Mouse (Mus musculus): ENCODE data around the gene Relch. TPM values are rescaled to one million over a fixed set of nuclear protein-coding genes. Genes with fewer than 3 reads are reported as not detected.

Relch gene
- total RNA-seq, 1 experiment, result 40.1 TPM

- no peak for DNase-seq (ENCODE audit: low read depth, low spot score)
These were observed 104.7 kb downstream of the Relch start for GRCm38 (mm10) chr1:105768397-105768796.

GRCm38 (mm10) chr1:105770685-105771084 lies 107.0 kb downstream of the Relch start:
- no peak for TF ChIP-seq HCFC1 (IDR thresholded peaks at IDR 0.05; ENCODE audit: borderline replicate concordance, insufficient read depth, low read length)
- TF ChIP-seq MAFK (IDR thresholded peaks at IDR 0.05; ENCODE audit: insufficient read depth, low read depth, low read length), result no peak
- no peak for TF ChIP-seq ZNF384 (IDR thresholded peaks at IDR 0.05; ENCODE audit: low read depth, low read length)
- no peak for TF ChIP-seq CHD2 (IDR thresholded peaks at IDR 0.05; ENCODE audit: low read depth, low read length)
- no peak for TF ChIP-seq ZC3H11A (IDR thresholded peaks at IDR 0.05; ENCODE audit: borderline replicate concordance, low read depth, low read length)
- H3K9ac ChIP-seq (ENCODE audit: insufficient read depth, low read depth, low read length, poor library complexity, severe bottlenecking), result no peak overlapping the region
- no peaks in the 10 kb centered on the region for H3K36me3 ChIP-seq (ENCODE audit: control insufficient read depth, insufficient read depth, low read length, poor library complexity, severe bottlenecking)
- no peaks in the 10 kb centered on the region for H3K4me1 ChIP-seq (ENCODE audit: control insufficient read depth in 2 of 2, insufficient read depth in 2 of 2, low read length in 2 of 2, poor library complexity in 1 of 2)
- H3K27ac ChIP-seq (ENCODE audit: insufficient read depth, low read depth, low read length, poor library complexity, severe bottlenecking), result no peak overlapping the region
- in situ Hi-C loops (cut with MboI; ENCODE audit: low sequenced_read_pairs in 2 of 2, unreplicated experiment in 2 of 2), result no loop called here
- no peaks in the 10 kb centered on the region for H3K9me3 ChIP-seq (ENCODE audit: control insufficient read depth, insufficient read depth, low read depth, low read length)
- no peak for DNase-seq (ENCODE audit: low read depth, low spot score)
- no peak overlapping the region for H3K4me3 ChIP-seq (ENCODE audit: insufficient read depth in 1 of 2, low read depth in 1 of 2, low read length in 2 of 2, poor library complexity in 1 of 2, severe bottlenecking in 1 of 2)

More at GRCm38 (mm10) chr1:105768397-105768796, 104.7 kb downstream of the Relch start:
- Histone ChIP-seq H3K36me3 (ENCODE audit: control insufficient read depth, insufficient read depth, low read length, poor library complexity, severe bottlenecking) (no peaks in the 10 kb centered on the region), H3K9ac (ENCODE audit: insufficient read depth, low read depth, low read length, poor library complexity, severe bottlenecking) (no peak overlapping the region), H3K4me3 (ENCODE audit: insufficient read depth in 1 of 2, low read depth in 1 of 2, low read length in 2 of 2, poor library complexity in 1 of 2, severe bottlenecking in 1 of 2) (no peak overlapping the region), H3K4me1 (ENCODE audit: control insufficient read depth in 2 of 2, insufficient read depth in 2 of 2, low read length in 2 of 2, poor library complexity in 1 of 2) (no peaks in the 10 kb centered on the region), H3K27ac (ENCODE audit: insufficient read depth, low read depth, low read length, poor library complexity, severe bottlenecking) (no peak overlapping the region), H3K9me3 (ENCODE audit: control insufficient read depth, insufficient read depth, low read depth, low read length) (0 out of 2 replicates have a peak, but pooled peaks cover 2% of the 10 kb centered on the region)
- in situ Hi-C loops (cut with MboI; ENCODE audit: low sequenced_read_pairs in 2 of 2, unreplicated experiment in 2 of 2), result no loop called here
- TF ChIP-seq HCFC1 (IDR thresholded peaks at IDR 0.05; ENCODE audit: borderline replicate concordance, insufficient read depth, low read length) (no peak), ZNF384 (IDR thresholded peaks at IDR 0.05; ENCODE audit: low read depth, low read length) (no peak), MAFK (IDR thresholded peaks at IDR 0.05; ENCODE audit: insufficient read depth, low read depth, low read length) (no peak), ZC3H11A (IDR thresholded peaks at IDR 0.05; ENCODE audit: borderline replicate concordance, low read depth, low read length) (no peak), CHD2 (IDR thresholded peaks at IDR 0.05; ENCODE audit: low read depth, low read length) (no peak)

- H3K9ac ChIP-seq (ENCODE audit: insufficient read depth, low read depth, low read length, poor library complexity, severe bottlenecking), result no peak overlapping the region
- no peaks in the 10 kb centered on the region for H3K36me3 ChIP-seq (ENCODE audit: control insufficient read depth, insufficient read depth, low read length, poor library complexity, severe bottlenecking)
- no peaks in the 10 kb centered on the region for H3K4me1 ChIP-seq (ENCODE audit: control insufficient read depth in 2 of 2, insufficient read depth in 2 of 2, low read length in 2 of 2, poor library complexity in 1 of 2)
- H3K9me3 ChIP-seq (ENCODE audit: control insufficient read depth, insufficient read depth, low read depth, low read length), result no peaks in the 10 kb centered on the region
- no peak for DNase-seq (ENCODE audit: low read depth, low spot score)
- no peak overlapping the region for H3K4me3 ChIP-seq (ENCODE audit: insufficient read depth in 1 of 2, low read depth in 1 of 2, low read length in 2 of 2, poor library complexity in 1 of 2, severe bottlenecking in 1 of 2)
- no peak overlapping the region for H3K27ac ChIP-seq (ENCODE audit: insufficient read depth, low read depth, low read length, poor library complexity, severe bottlenecking)
- TF ChIP-seq HCFC1 (IDR thresholded peaks at IDR 0.05; ENCODE audit: borderline replicate concordance, insufficient read depth, low read length), result no peak
- no peak for TF ChIP-seq ZC3H11A (IDR thresholded peaks at IDR 0.05; ENCODE audit: borderline replicate concordance, low read depth, low read length)
- TF ChIP-seq ZNF384 (IDR thresholded peaks at IDR 0.05; ENCODE audit: low read depth, low read length), result no peak
- no peak for TF ChIP-seq CHD2 (IDR thresholded peaks at IDR 0.05; ENCODE audit: low read depth, low read length)
- no peak for TF ChIP-seq MAFK (IDR thresholded peaks at IDR 0.05; ENCODE audit: insufficient read depth, low read depth, low read length)
- in situ Hi-C loops (cut with MboI; ENCODE audit: low sequenced_read_pairs in 2 of 2, unreplicated experiment in 2 of 2), result no loop called here
These were observed 112.8 kb downstream of the Relch start for GRCm38 (mm10) chr1:105776426-105776825.

GRCm38 (mm10) chr1:105780079-105780456 lies 116.4 kb downstream of the Relch start:
- no peak overlapping the region for H3K27ac ChIP-seq (ENCODE audit: insufficient read depth, low read depth, low read length, poor library complexity, severe bottlenecking)
- H3K4me1 ChIP-seq (ENCODE audit: control insufficient read depth in 2 of 2, insufficient read depth in 2 of 2, low read length in 2 of 2, poor library complexity in 1 of 2), result no peaks in the 10 kb centered on the region
- TF ChIP-seq ZC3H11A (IDR thresholded peaks at IDR 0.05; ENCODE audit: borderline replicate concordance, low read depth, low read length) (no peak), ZNF384 (IDR thresholded peaks at IDR 0.05; ENCODE audit: low read depth, low read length) (no peak), HCFC1 (IDR thresholded peaks at IDR 0.05; ENCODE audit: borderline replicate concordance, insufficient read depth, low read length) (no peak), MAFK (IDR thresholded peaks at IDR 0.05; ENCODE audit: insufficient read depth, low read depth, low read length) (no peak), CHD2 (IDR thresholded peaks at IDR 0.05; ENCODE audit: low read depth, low read length) (no peak)
- no peak overlapping the region; the same call in 1 of the 2 replicates for H3K9ac ChIP-seq (ENCODE audit: insufficient read depth, low read depth, low read length, poor library complexity, severe bottlenecking)
- no peaks in the 10 kb centered on the region for H3K36me3 ChIP-seq (ENCODE audit: control insufficient read depth, insufficient read depth, low read length, poor library complexity, severe bottlenecking)
- in situ Hi-C loops (cut with MboI; ENCODE audit: low sequenced_read_pairs in 2 of 2, unreplicated experiment in 2 of 2), result no loop called here
- no peaks in the 10 kb centered on the region for H3K9me3 ChIP-seq (ENCODE audit: control insufficient read depth, insufficient read depth, low read depth, low read length)
- no peak for DNase-seq (ENCODE audit: low read depth, low spot score)
- peak overlapping the region; percentile 66 to 79 for H3K4me3 ChIP-seq (ENCODE audit: insufficient read depth in 1 of 2, low read depth in 1 of 2, low read length in 2 of 2, poor library complexity in 1 of 2, severe bottlenecking in 1 of 2)

All from ES-E14 (cell line).